Mouse (Mus musculus): ENCODE data around the gene Pofut2. TPM values are rescaled to one million over a fixed set of nuclear protein-coding genes. Genes with fewer than 3 reads are reported as not detected.

The Pofut2 gene
- polyA plus RNA-seq, 1 experiment from 2014 or later = 96.7 TPM

DNA sequence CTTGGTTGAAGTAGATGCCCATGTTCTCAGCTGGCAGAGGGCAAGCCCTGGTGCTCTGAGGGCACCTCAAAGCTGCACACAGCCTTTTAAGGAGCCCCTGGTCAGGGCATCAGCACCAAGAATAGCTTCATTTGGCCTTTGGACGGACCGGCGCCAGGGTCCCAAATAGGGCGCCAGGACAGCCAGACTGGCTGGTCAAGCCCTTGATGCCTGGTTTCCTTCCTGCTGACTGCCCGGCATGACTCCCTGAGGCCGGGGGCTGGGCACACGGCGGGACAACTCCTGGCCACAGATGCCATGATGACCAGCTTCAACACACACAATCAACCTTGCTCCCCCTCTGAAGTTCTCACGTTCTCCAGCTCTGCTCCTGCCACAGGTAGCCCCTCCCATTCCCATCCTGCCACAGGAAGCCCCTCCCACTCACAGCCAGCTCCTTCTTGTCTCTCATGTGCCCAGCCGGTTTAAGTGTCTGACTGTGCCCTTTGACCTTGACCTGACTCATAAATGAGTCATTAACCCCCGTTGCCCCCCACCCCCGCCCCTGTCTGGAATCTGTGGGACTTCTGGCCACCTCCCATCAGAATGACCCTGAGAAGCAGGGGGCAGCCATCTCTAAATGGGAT lies 23.9 kb upstream of the Pofut2 start:
- Histone ChIP-seq H3K27ac (no peak overlapping the region), H3K4me3 (replicated peaks) (no peak overlapping the region), H3K36me3 (no peaks in the 10 kb centered on the region), H3K9ac (no peak overlapping the region), H3K27me3 (replicated peaks) (no peaks in the 10 kb centered on the region), H3K4me2 (replicated peaks) (no peak overlapping the region), H3K4me1 (replicated peaks) (0 out of 2 replicates have a peak, but pooled peaks cover 4% of the 10 kb centered on the region), H3K9me3 (no peaks in the 10 kb centered on the region)
- 67% methylated on average over 12 of the region's 12 CpGs for WGBS
- ATAC-seq = no peak

DNA sequence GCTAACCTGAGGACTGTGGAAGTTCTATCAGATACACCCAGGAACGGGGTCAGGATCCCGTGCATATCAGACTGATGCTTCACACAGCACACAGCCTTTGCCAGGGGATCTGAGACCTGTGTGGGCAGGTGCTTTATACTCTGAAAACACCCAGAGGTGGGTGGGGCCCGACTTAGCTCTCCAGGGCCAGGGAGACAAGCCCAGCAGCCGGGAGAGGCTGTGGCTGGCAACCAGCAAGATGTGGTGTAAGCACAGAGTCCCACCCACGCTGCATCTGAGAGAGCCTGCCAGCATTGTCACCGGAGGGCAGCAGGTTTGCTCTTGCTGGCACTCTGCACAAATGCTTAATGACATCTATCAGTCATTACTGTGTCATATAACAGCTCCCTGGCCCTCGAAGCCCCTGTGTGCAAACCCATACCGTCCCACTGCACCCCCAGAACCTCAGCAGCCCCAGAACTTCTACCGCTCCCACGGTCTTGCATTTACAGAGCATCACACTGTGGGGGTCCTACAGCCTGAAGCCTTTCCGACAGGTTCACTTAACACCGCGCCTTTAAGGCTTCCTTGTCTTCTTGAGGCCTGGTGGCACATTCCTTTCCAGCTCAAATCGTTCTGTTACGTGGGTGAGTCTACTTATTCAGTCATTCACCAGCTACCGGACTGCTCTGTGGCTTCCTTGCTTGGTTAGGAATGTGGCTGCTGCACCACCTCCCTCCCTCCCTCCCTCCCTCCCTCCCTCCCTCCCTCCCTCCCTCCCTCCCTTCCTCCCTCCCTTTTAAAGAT lies 21.0 kb upstream of the Pofut2 start:
- Histone ChIP-seq H3K9me3 (no peaks in the 10 kb centered on the region), H3K4me3 (replicated peaks) (no peak overlapping the region), H3K4me2 (replicated peaks) (no peak overlapping the region), H3K4me1 (replicated peaks) (peaks cover 9% of the 10 kb centered on the region; the same call in 1 of the 2 replicates), H3K36me3 (no peaks in the 10 kb centered on the region), H3K9ac (no peak overlapping the region), H3K27ac (no peak overlapping the region), H3K27me3 (replicated peaks) (no peaks in the 10 kb centered on the region)
- peak; percentile 37; the same call in 1 of the 2 replicates for ATAC-seq
- WGBS = 71% methylated on average over 16 of the region's 16 CpGs

GRCm38 (mm10) chr10:77240764-77241163 lies 18.3 kb upstream of the Pofut2 start:
- Histone ChIP-seq H3K4me1 (replicated peaks) (peaks cover 10% of the 10 kb centered on the region), H3K36me3 (no peaks in the 10 kb centered on the region), H3K9ac (no peak overlapping the region), H3K27ac (no peak overlapping the region), H3K27me3 (replicated peaks) (no peaks in the 10 kb centered on the region), H3K4me2 (replicated peaks) (no peak overlapping the region), H3K4me3 (replicated peaks) (no peak overlapping the region), H3K9me3 (no peaks in the 10 kb centered on the region)
- ATAC-seq = no peak
- WGBS = 44% methylated on average over 8 of the region's 8 CpGs

- Histone ChIP-seq H3K36me3 (no peaks in the 10 kb centered on the region), H3K4me2 (replicated peaks) (no peak overlapping the region), H3K4me1 (replicated peaks) (peaks cover 15% of the 10 kb centered on the region), H3K9me3 (no peaks in the 10 kb centered on the region), H3K4me3 (replicated peaks) (no peak overlapping the region), H3K27me3 (replicated peaks) (no peaks in the 10 kb centered on the region), H3K9ac (no peak overlapping the region), H3K27ac (no peak overlapping the region)
- ATAC-seq = no peak
- 73% methylated on average over 3 of the region's 3 CpGs for WGBS
Measured at GRCm38 (mm10) chr10:77242396-77242795, 16.6 kb upstream of the Pofut2 start.

DNA sequence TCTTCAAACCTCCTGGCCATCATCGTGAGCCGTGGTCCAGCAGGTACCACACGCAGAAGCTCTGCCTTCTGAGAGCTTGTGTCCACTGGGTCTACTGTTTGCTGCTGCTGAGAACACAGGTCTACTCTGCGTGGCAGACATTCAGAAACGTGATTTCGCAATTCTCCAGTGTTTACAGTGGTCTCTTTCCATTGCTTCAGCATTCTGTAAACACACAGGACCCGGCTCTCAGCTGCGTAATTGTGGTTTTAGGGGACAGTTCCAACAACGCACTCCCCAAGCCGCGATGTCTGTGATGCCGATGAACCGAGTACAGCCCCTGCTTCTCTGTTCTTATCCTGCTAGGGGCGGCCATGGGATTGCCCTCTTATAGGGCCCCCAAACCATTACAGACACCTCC lies 16.1 kb upstream of the Pofut2 start:
- H3K9me3 ChIP-seq = no peaks in the 10 kb centered on the region
- H3K4me2 ChIP-seq (replicated peaks) = no peak overlapping the region
- no peaks in the 10 kb centered on the region for H3K27me3 ChIP-seq (replicated peaks)
- H3K9ac ChIP-seq = no peak overlapping the region
- H3K4me3 ChIP-seq (replicated peaks) = no peak overlapping the region
- peak overlapping the region; percentile 18; the same call in 1 of the 2 replicates for H3K27ac ChIP-seq
- WGBS = 52% methylated on average over 14 of the region's 14 CpGs
- H3K36me3 ChIP-seq = no peaks in the 10 kb centered on the region
- ATAC-seq = 0 out of 2 replicates have a peak, but pooled peaks have one; percentile 13
- peaks cover 19% of the 10 kb centered on the region for H3K4me1 ChIP-seq (replicated peaks)

DNA sequence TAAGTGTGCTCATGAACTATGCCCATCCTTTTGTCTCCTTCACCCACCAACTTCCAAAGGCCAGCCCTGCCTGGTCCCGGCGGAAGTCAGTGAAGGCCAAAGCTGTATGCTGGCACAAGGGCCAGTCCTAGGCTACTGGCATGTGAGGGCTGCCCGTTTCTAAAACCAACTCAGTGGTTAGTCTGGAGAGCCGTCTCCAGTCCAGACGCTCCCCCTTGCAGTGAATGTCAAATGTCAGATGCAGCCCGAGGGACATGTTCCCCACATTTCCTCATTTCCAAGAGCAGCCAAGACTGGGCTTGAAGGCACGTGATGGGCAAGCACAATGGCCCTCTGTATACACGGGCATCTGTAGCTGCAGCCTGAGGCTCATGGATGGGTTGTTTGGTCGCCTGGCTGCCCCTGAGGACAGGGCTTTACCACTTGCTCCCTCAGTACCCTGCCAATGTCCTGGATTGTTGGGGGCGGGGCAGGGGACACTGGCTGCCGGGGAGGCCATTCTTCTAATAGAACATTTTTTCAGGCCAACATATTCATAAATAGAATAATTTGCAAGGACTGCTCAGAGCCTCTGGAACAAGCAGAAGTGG lies 15.4 kb upstream of the Pofut2 start:
- peak; percentile 31 for ATAC-seq
- no peak overlapping the region for H3K9ac ChIP-seq
- WGBS = 81% methylated on average over 11 of the region's 11 CpGs

DNA sequence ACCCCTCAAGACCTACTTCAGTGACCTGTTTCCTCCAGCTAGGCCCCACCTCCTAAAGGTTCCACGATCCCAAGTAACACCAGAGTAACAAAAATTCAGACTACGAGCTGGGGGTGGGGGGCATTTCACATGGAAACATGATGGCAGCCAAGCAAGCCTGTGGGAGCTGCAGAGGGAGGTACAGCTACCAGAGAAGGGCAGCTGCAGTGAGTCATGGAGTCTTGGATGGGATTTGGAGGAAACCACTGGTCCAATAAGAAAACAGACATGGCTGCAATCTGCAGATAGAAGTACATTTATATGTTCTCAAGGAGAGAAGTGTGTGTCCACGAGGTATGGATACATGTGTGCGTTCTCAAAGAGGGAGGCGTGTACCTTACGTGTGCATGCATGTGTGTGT lies 14.2 kb upstream of the Pofut2 start:
- Histone ChIP-seq H3K4me1 (replicated peaks) (peaks cover 21% of the 10 kb centered on the region), H3K27ac (no peak overlapping the region), H3K9ac (no peak overlapping the region), H3K9me3 (no peaks in the 10 kb centered on the region), H3K4me2 (replicated peaks) (no peak overlapping the region), H3K27me3 (replicated peaks) (no peaks in the 10 kb centered on the region), H3K4me3 (replicated peaks) (no peak overlapping the region), H3K36me3 (no peaks in the 10 kb centered on the region)
- ATAC-seq = no peak
- 89% methylated on average over 6 of the region's 6 CpGs for WGBS

More for the DNA sequence above, 15.4 kb upstream of the Pofut2 start:
- Histone ChIP-seq H3K4me1 (replicated peaks) (peaks cover 21% of the 10 kb centered on the region), H3K9me3 (no peaks in the 10 kb centered on the region), H3K36me3 (no peaks in the 10 kb centered on the region), H3K27ac (0 out of 2 replicates have a peak overlapping the region, but pooled peaks have one; percentile 18), H3K4me2 (replicated peaks) (no peak overlapping the region), H3K4me3 (replicated peaks) (no peak overlapping the region), H3K27me3 (replicated peaks) (no peaks in the 10 kb centered on the region)

GRCm38 (mm10) chr10:77247048-77247447 lies 12.0 kb upstream of the Pofut2 start:
- no peak for ATAC-seq
- Histone ChIP-seq H3K9me3 (no peaks in the 10 kb centered on the region), H3K27ac (no peak overlapping the region), H3K4me3 (replicated peaks) (no peak overlapping the region), H3K4me2 (replicated peaks) (no peak overlapping the region), H3K4me1 (replicated peaks) (peaks cover 37% of the 10 kb centered on the region), H3K27me3 (replicated peaks) (no peaks in the 10 kb centered on the region), H3K9ac (no peak overlapping the region), H3K36me3 (no peaks in the 10 kb centered on the region)
- 80% methylated on average over 5 of the region's 5 CpGs for WGBS

- Histone ChIP-seq H3K27me3 (replicated peaks) (no peaks in the 10 kb centered on the region), H3K4me2 (replicated peaks) (no peak overlapping the region), H3K9me3 (no peaks in the 10 kb centered on the region), H3K4me1 (replicated peaks) (peaks cover 41% of the 10 kb centered on the region), H3K27ac (peak overlapping the region; percentile 40; the same call in 1 of the 2 replicates), H3K4me3 (replicated peaks) (no peak overlapping the region), H3K36me3 (no peaks in the 10 kb centered on the region), H3K9ac (no peak overlapping the region)
- WGBS = 44% methylated on average over 7 of the region's 7 CpGs
- peak; percentile 15; the same call in 1 of the 2 replicates for ATAC-seq
Measured at GRCm38 (mm10) chr10:77247707-77248106, 11.3 kb upstream of the Pofut2 start.

DNA sequence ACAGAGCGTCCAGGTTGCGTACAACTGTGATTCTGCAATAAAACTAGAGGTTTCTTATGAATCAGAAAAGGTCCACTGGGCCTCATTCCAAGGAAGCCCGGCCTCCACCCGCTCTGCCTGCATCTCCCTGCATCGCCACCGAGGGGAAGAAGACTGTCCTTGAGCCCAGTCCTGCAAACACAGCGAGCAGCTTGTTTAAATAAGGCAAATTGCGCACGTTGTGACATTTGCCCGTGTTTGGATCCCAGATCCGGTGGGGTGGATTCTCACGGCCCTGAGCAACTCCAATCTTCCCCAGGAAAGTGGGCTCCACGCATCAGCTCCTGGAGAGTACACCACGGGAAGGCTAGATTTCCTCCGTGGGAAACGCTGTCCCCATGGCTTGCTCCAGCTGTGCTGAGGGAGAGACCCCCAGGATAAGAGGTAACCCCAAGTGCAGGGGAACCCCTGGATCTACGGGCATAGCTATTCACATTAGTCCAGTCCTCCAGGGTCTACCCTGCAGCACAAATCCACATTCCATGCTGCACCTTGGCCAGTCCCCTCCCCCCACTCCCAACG lies 7.7 kb upstream of the Pofut2 start:
- Histone ChIP-seq H3K4me3 (replicated peaks) (peak overlapping the region; percentile 18), H3K36me3 (no peaks in the 10 kb centered on the region), H3K9me3 (no peaks in the 10 kb centered on the region), H3K4me1 (replicated peaks) (peaks cover 47% of the 10 kb centered on the region), H3K9ac (peak overlapping the region; percentile 41), H3K27ac (peak overlapping the region; percentile 81), H3K4me2 (replicated peaks) (peak overlapping the region; percentile 54), H3K27me3 (replicated peaks) (no peaks in the 10 kb centered on the region)
- peak; percentile 46 for ATAC-seq
- WGBS = 23% methylated on average over 18 of the region's 18 CpGs

DNA sequence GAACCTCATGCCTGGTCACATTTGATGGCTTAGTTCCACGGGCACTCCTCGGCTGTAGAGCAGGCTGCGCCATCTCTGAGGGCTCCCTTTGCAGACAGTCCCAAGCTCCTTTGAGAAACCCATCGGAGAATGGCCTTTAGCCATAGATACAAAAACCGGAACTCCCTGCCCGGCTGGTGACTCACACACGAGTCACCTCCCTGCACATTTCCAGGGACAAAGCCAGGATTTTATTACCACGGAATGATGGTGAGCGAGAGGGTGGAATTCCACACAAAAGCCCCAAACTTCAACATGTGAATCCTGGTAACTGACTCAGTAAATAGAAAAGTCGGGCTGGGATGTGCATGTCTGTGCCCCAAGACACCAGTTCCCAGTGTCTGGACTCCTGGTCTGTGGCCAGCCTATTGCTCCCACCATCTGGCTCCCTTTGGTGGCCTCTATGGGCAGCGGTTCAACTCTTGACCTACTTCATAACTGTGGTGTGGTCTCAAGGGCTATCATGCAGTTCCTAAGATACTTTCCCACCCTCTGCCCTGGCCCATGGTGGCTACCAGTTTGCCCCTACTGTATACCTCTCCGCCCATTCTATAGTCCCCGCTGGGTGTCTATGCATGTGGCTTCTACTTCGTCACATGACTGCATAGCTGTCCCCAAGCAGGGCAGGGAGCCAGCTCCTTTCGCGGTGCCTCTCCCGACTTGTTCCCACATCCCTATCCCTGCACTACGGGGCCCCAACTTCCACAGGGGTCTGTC lies 7.1 kb upstream of the Pofut2 start:
- peak; percentile 46 for ATAC-seq
- Histone ChIP-seq H3K36me3 (no peaks in the 10 kb centered on the region), H3K27me3 (replicated peaks) (no peaks in the 10 kb centered on the region)

More for the DNA sequence above, 7.1 kb upstream of the Pofut2 start:
- Histone ChIP-seq H3K4me1 (replicated peaks) (peaks cover 46% of the 10 kb centered on the region), H3K9ac (peak overlapping the region; percentile 41; the same call in 1 of the 2 replicates), H3K9me3 (no peaks in the 10 kb centered on the region), H3K4me2 (replicated peaks) (peak overlapping the region; percentile 54), H3K4me3 (replicated peaks) (peak overlapping the region; percentile 18), H3K27ac (peak overlapping the region; percentile 81)
- 51% methylated on average over 18 of the region's 18 CpGs for WGBS
